Mouse (Mus musculus): ENCODE data around the gene Cope. TPM values are rescaled to one million over a fixed set of nuclear protein-coding genes. Genes with fewer than 3 reads are reported as not detected.

Cope gene
- total RNA-seq, 1 experiment from 2014 or later, result 104 TPM

DNA sequence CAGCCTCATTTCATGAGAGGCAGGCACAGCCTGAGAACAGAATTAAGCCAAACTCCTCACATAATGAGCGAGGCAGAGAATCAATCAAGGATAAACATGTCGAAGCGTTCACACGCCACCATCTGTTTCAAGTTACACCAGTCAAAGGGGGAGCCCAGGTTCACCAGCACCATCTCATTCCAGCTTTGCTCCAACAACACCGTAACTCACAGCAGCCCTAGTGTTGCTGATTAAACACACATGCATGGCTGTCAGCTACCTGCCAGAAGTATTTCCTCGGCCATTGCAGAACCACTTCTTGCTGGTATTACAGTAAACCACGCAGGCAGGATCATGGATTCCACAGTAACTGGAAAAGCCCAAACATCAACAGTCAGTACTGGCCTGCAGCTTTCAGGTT, 40.8 kb downstream of the Cope start:
- ATAC-seq (replicated peaks; ENCODE audit: low read depth, poor library complexity, severe bottlenecking), result no peak

DNA sequence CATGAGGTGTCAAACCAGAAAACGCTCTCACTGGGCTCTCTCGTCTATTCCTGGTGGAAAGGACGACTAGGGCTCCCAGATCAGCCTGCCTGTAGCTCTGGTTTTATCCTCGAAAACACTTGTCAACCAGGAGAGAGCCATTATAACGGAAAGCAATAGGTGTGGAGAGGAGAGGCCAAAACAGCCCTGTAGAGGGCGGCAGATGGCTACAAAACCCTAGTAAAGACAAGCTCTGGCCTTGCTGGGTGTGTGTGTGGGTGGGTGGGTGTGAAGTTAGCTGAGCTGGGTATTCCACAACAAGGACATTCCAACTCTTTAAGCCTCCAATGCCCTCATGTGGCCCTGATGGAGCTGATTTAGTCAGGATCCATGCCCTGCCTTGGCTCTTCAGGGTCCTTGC, 41.4 kb downstream of the Cope start:
- ATAC-seq (replicated peaks; ENCODE audit: low read depth, poor library complexity, severe bottlenecking), result 0 out of 2 replicates have a peak, but pooled peaks have one; percentile 48

DNA sequence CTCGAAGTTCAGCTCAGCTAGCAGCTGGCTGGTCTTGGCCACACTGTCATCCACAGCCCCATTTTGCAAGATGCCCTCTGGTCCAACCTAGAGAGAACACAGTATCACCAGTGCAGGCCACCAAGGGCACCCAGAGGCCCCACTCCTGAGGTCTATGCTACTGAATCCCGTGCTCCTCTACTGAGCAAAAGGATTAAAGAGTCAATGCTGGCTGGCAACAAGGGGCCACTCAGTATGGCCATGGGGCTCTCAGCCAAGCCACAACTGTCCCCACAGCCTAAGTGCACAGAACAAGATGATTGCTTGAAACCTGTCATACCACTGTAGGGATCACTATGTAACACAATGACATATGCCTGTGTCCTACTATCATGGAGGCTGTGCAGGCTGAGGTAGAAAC, 42.0 kb downstream of the Cope start:
- ATAC-seq (replicated peaks; ENCODE audit: low read depth, poor library complexity, severe bottlenecking), result no peak

DNA sequence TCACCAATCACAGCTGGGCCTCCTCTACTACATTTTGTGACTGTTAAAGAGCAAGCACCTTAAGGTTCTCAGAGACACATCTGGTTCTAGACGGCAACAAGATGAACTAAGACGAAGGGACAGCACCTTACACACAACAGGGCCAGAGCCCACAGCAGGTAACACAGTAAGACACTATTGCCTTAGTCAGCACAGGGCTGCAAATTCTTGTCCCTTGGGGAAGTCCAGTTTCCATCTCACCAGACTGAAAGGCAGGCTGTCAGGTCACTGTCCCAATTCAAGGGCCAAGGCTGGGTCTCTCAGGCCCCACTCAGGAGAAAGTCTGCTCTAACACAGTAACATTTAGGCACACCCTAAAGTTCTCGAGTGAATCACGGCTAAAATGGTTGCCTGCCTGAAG, 45.1 kb downstream of the Cope start:
- no peak for ATAC-seq (replicated peaks; ENCODE audit: low read depth, poor library complexity, severe bottlenecking)

DNA sequence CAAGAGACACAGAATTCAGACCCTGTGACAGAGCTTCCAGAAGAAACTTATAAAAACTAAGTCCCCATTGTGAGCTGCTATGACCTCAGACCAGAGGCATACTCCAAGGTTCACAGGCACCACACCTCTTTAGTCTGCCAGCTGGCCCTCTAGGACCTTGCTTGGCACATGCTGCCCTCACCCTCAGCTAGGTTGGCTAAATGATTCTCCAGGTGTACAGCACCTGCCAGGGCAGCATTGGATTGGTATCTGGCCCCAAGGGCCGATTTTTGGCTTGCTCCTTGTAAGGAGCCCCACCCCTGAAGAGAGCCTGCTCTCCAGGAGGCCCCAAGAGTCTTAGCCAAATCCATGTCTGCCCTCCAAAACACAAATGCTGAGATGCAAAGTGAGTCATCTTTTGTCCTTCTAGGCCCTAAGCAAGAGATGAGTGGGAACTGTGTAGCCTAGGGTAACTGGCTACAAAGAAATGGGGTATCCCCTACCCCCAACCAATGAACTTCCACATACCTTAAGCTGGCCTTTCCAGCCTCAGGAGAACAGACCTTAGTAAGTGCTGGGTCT, 45.6 kb downstream of the Cope start:
- no peak for ATAC-seq (replicated peaks; ENCODE audit: low read depth, poor library complexity, severe bottlenecking)

DNA sequence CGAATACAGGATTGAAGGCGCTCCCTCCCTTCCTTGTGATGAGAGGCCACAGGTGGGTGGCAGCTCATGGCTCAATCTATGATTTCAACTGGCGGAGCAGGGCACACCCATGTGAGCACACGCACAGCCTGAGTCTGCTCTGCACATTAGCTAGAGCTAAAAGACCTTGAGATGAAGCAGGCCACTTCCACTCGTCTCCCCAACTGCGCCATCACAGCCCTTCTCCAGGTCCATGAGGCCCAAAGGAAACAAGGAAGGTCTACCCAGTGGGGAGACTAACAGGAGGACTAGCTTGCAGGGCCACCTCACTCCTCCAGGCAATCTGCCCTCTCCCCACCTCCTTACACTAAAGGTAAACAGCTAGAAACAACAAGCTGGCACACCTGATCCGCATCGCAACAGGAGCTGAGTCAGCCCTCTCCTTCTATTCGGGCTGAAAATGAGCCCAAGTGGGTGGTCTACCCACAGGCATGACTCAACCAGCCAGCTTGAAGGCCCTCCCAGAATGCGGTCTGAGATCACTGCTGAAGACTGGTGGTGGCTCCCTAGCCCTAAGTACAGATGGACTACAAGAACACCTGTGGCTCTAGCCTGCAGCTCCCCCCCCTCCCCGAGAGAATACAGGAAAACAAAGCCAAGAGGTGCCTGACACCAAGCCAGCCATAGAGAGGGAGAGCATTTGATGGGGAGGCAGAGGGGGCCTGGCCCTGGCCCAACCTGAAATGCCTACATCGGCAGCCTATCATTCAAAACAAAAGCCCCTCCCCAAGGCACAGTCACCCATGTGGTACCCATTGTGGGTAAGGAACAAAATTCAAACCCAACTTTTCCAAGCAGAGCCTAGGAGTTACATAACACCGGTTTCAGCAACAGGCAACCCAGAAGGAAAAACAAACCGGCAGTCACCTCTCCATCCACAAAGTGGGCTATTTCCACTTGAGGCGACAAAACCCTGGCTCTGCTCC, 49.0 kb downstream of the Cope start:
- no peak for ATAC-seq (replicated peaks; ENCODE audit: low read depth, poor library complexity, severe bottlenecking)

DNA sequence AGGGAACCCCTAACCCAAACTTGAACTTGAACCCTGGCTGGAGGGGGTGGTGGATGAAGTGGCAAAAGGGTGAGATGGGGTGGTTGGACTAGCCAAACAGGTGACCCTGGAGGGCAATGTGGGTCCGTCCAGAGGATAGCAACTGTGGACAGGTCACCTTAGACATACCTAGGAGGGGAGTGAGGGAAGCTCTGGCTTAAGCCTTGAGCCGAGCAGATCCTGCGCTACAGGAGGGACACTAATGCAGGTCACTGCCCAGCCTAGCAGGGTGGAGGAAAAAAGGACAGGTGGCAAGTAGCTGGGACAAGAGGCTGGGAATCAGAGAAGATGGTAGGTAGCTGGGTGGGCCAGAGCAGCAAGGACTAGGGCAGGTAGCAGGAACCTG, 49.7 kb downstream of the Cope start:
- no peak for ATAC-seq (replicated peaks; ENCODE audit: low read depth, poor library complexity, severe bottlenecking)

DNA sequence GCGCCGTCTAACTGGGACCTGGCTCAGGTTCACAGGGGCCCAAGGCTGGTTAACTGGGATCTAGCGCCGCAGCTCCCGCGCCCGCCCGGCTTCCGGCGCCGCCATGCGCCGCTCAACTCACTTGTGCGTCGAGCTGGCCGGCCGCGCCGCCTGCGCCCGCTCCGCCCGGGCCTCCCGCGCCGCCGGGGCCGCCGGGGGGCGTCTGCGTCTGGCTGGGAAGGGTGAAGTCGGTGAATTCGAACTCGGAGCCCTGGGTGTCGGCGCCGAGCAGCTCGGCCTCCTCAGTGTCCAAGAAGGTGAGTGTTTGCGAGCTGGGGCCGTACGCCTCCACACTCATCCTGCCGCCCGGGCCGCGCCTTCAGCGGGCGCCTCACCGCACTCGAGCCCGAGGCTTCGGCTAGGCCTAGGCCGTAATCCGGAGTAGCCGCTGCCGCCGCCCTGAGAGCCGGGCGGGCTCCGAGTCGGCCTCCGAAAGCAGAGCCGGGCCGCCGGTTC, 50.4 kb downstream of the Cope start:
- no peak for ATAC-seq (replicated peaks; ENCODE audit: low read depth, poor library complexity, severe bottlenecking)

DNA sequence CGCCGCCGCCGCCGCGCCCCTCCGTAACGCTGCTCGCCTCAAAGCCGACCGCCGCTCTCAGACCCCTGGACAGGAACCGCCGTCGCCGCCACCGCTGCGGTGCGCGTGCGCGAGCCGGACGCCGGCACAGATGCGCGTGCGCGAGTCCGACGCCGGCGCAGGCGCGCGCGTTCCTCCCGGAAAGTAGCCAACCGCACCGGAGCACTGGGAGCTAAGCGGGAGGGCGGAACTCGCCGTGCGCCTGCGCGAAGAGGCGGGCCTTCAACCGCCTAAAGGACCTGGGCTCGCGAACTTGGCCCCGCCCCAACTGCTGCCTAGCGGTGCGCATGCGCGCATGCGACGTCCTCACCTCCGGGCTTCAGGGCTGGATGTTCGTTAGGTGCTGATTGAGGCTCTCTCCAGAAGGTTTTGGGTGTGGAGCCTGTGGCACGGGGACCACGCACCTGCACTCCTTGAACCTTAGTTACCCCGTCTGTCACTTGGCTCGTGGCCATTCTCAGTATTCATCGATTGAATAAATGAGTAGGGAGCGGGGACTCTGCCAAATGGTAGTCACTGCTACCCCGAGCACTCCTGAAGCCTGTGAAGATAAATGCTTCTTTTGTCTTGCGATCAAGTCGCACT, 51.0 kb downstream of the Cope start, which contains the start of gene Upf1:
Gene Upf1 (minus strand): TSS at position 85 of the 624 bp plus-strand sequence.
- peak; percentile 84 for ATAC-seq (replicated peaks; ENCODE audit: low read depth, poor library complexity, severe bottlenecking)

DNA sequence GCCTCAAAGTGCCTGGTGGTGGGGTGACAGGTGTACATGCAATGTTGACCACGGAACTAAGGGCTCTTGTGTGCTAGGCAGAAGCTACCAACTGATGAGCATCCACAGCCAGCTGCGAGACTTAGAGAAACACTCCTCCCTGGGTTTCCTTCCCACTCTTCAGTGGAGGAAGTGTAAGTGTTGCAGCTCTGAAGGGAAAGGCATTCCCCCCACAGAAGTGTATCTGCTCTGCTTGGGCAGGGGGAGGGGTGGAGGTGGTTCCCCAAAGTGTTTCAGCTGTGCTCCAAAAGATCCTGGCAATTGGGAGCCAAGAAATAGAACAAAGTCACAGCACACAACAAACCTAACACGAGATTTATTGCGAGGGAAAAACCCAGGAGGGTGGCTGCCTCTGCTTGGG, 51.7 kb downstream of the Cope start:
- ATAC-seq (replicated peaks; ENCODE audit: low read depth, poor library complexity, severe bottlenecking), result peak; percentile 43

DNA sequence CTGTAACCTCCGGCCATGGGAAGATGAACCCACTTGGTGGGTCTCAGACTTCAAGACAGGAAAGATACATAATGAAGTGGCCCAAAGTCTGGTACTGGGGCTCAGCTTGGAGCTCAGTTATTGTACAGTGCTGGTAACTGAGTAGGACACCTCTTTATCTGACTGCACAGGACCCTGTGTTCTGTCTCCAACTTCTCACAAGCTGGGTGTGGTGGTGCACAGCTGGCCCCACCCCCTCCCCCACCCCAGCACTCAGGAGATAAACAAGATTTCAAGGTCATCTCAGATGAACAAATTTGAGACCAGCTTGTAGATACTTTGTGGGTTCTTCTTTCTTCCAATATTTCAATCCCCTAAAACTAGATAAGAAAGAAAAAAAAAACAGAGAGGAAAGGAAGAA, 53.8 kb downstream of the Cope start:
- ATAC-seq (replicated peaks; ENCODE audit: low read depth, poor library complexity, severe bottlenecking), result no peak

DNA sequence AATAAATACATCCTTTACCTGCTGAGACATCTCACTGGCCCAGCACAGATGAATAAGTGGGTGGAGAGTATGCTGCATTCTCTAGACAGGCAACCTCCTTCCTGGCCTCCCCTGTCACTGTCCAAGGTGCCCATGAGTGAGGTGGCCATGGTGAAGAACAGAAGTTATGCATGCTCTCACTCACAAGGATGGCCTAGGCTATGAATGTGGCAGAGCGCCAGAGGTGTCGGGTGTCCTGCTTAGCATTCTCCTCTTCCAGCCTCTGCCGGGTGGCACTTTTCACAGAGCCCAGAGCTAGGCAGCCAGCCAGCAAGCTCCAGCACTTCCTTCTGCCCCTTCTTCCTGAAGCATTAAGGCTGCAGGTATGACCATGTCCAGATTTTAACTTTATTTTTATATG, 57.1 kb downstream of the Cope start:
- no peak for ATAC-seq (replicated peaks; ENCODE audit: low read depth, poor library complexity, severe bottlenecking)

DNA sequence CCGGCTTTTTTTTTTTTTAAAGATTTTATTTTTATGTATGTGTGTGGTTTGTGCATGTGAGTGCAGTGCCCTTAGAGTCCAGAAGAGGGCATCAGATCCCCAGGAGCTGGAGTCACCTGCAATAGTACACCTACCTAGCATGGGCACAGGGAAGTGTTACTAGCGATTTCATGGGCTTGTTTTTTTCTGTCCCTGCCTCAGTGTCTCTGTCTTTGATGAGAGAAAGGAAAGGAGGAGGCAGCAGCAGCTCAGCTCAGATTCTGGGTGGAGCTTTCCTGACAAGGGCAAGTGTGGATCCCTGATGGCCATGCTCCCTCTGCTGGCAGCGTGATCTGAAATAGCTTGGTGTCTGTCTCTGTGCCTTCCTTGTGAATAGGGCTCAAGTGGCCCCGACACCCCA, 58.5 kb downstream of the Cope start:
- ATAC-seq (replicated peaks; ENCODE audit: low read depth, poor library complexity, severe bottlenecking), result peak; percentile 69

DNA sequence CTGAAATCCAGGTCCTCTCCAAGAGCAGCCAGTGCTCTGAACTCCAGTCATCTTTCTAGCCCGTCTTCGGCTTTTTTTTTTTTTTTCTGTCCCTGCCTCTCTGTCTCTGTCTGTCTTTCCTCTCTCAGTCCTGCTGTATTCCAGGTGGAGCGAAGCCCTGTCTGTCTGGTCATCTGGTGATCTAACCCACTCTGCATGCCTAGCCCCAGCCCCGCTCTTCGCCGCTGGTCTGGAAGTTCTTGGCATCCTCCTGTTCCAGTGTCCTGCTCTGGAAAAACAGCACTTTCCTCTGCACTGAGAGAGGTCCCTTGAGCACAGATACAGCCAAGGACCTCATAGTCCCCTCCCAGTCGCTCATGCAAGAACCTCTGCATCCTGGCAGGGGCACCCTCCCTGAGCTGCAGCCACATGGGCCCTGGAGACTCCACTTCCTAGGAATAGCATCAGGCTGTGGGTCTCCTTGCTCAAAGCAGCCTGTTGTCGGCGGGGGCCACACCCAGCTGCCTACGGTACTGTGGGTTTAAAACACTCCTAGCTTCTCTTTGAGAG, 59.2 kb downstream of the Cope start:
- no peak for ATAC-seq (replicated peaks; ENCODE audit: low read depth, poor library complexity, severe bottlenecking)

Other genes with a start within 250 kb of the Cope start
- gene Tm6sf2, start 229.6 kb upstream of the Cope start, total RNA-seq (2017), result not detected in 2 replicates
- gene Hapln4, start 219.1 kb upstream of the Cope start, total RNA-seq (2017), result 0.24 TPM in 1 of 2 replicates, not detected in the other
- gene Ncan, start 181.6 kb upstream of the Cope start, total RNA-seq (2017), result not detected in 2 replicates
- gene Nr2c2ap, start 171.2 kb upstream of the Cope start, total RNA-seq (2017), result 9.0 and 9.2 TPM in 2 replicates
- 5.5 and 16.5 TPM in 2 replicates for gene Rfxank, start 163.4 kb upstream of the Cope start, total RNA-seq (2017)
- gene Borcs8, start 163.0 kb upstream of the Cope start, total RNA-seq (2017), result 37.0 and 39.2 TPM in 2 replicates
- gene Mef2b, start 162.8 kb upstream of the Cope start, total RNA-seq (2017), result not detected in 2 replicates
- 11.0 and 15.3 TPM in 2 replicates for gene Tmem161a, start 130.2 kb upstream of the Cope start, total RNA-seq (2017)
- gene Slc25a42, start 90.2 kb upstream of the Cope start, total RNA-seq (2017), result 4.1 and 4.7 TPM in 2 replicates
- 42.8 and 55.3 TPM in 2 replicates for gene Sugp2, start 68.3 kb upstream of the Cope start, total RNA-seq (2017)
- 9.6 and 12.4 TPM in 2 replicates for gene Armc6, start 68.1 kb upstream of the Cope start, total RNA-seq (2017)
- gene Homer3, start 19.7 kb upstream of the Cope start, total RNA-seq (2017), result 11.8 and 12.0 TPM in 2 replicates
- 162 and 168 TPM in 2 replicates for gene Ddx49, start within 50 bp of the Cope start, total RNA-seq (2017)
- gene Cers1, start 13.3 kb downstream of the Cope start, total RNA-seq (2017), result not detected in 2 replicates
- gene Gdf1, start 27.3 kb downstream of the Cope start, total RNA-seq (2017), result not detected in 2 replicates
- 31.9 and 36.7 TPM in 2 replicates for gene Upf1, start 50.8 kb downstream of the Cope start, total RNA-seq (2017)
- 0.27 TPM in 1 of 2 replicates, not detected in the other for gene Comp, start 71.0 kb downstream of the Cope start, total RNA-seq (2017)
- gene Crtc1, start 137.1 kb downstream of the Cope start, total RNA-seq (2017), result 1.1 and 8.9 TPM in 2 replicates
- 5.9 and 10.6 TPM in 2 replicates for gene Klhl26, start 174.4 kb downstream of the Cope start, total RNA-seq (2017)
- not detected in 2 replicates for gene Tmem59l, start 184.8 kb downstream of the Cope start, total RNA-seq (2017)
- not detected in 2 replicates for gene Crlf1, start 190.6 kb downstream of the Cope start, total RNA-seq (2017)
- gene Rex1bd, start 204.2 kb downstream of the Cope start, total RNA-seq (2017), result 50.1 and 56.4 TPM in 2 replicates
- gene Uba52, start 208.3 kb downstream of the Cope start, total RNA-seq (2017), result 3,128 and 4,626 TPM in 2 replicates
- gene Fkbp8, start 225.2 kb downstream of the Cope start, total RNA-seq (2017), result 95.9 and 128 TPM in 2 replicates
- gene Kxd1, start 225.4 kb downstream of the Cope start, total RNA-seq (2017), result 70.8 and 71.1 TPM in 2 replicates
- gene Ell, start 236.9 kb downstream of the Cope start, total RNA-seq (2017), result 8.1 and 10.5 TPM in 2 replicates